Mouse (Mus musculus) spleen, embryonic (tissue): ENCODE results near the gene Astl.

Experiments used
- CTCF ChIA-PET: fragments of 350-600 bp; sonication (Branson Sonifier 250); formaldehyde crosslinking; loops from one replicate; lab custom pipeline; 2022; lab: Charles Lee

The Astl gene

GRCm38 (mm10) chr2:127338416-127338815 lies at the start of gene Astl:
Gene Astl, plus strand, starts transcription at chr2:127338639.
- CTCF ChIA-PET, result interaction anchor here (0.7 to 0.9 kb wide), 2 partner anchors 24 to 749 kb away, joined by 3 read pairs; no protein-coding TSS in a partner anchor

GRCm38 (mm10) chr2:127292250-127292649 lies 46.2 kb upstream of the Astl start:
- CTCF ChIA-PET, result no interaction called here

GRCm38 (mm10) chr2:127297001-127297805 lies 41.2 kb upstream of the Astl start:
- CTCF ChIA-PET, result no interaction called here

GRCm38 (mm10) chr2:127298056-127298455 lies 40.4 kb upstream of the Astl start:
- CTCF ChIA-PET, result no interaction called here

- CTCF ChIA-PET, result no interaction called here
These were observed 37.7 kb upstream of the Astl start for GRCm38 (mm10) chr2:127300701-127301100.

GRCm38 (mm10) chr2:127301883-127302282 lies 36.6 kb upstream of the Astl start:
- CTCF ChIA-PET, result interaction anchor here (0.7 kb wide), 1 partner anchor 18 kb away, joined by 3 read pairs; no protein-coding TSS in a partner anchor

- CTCF ChIA-PET, result interaction anchor here (0.5 kb wide), 1 partner anchor 680 kb away, joined by 9 read pairs; no protein-coding TSS in a partner anchor
These were observed 34.2 kb upstream of the Astl start for GRCm38 (mm10) chr2:127304192-127304591.

- CTCF ChIA-PET, result interaction anchor here (0.5 kb wide), 1 partner anchor 681 kb away, joined by 9 read pairs; no protein-coding TSS in a partner anchor
These were observed 33.7 kb upstream of the Astl start for GRCm38 (mm10) chr2:127304609-127305210.

GRCm38 (mm10) chr2:127306123-127306522 lies 32.3 kb upstream of the Astl start:
- CTCF ChIA-PET, result interaction anchor here (0.7 to 1.4 kb wide), 2 partner anchors 27 to 40 kb away, joined by 4 to 13 read pairs; no protein-coding TSS in a partner anchor

- CTCF ChIA-PET, result interaction anchor here (0.6 to 2.1 kb wide), 4 partner anchors 12 to 39 kb away, joined by 4 to 15 read pairs (median 4); no protein-coding TSS in a partner anchor
These were observed 31.3 kb upstream of the Astl start for GRCm38 (mm10) chr2:127307179-127307578.

- CTCF ChIA-PET, result interaction anchor here (0.7 to 2.1 kb wide), 3 partner anchors 28 to 57 kb away, joined by 3 to 15 read pairs (median 4); no protein-coding TSS in a partner anchor
These were observed 29.8 kb upstream of the Astl start for GRCm38 (mm10) chr2:127308660-127309059.

GRCm38 (mm10) chr2:127310246-127310645 lies 28.2 kb upstream of the Astl start:
- CTCF ChIA-PET, result interaction anchor here (0.9 kb wide), 1 partner anchor 31 kb away, joined by 8 read pairs; no protein-coding TSS in a partner anchor

- CTCF ChIA-PET, result interaction anchor here (0.5 to 0.9 kb wide), 2 partner anchors 30 to 132 kb away, joined by 8 to 10 read pairs; no protein-coding TSS in a partner anchor
These were observed 27.8 kb upstream of the Astl start for GRCm38 (mm10) chr2:127310685-127311084.

GRCm38 (mm10) chr2:127311193-127311592 lies 27.2 kb upstream of the Astl start:
- CTCF ChIA-PET, result interaction anchor here (0.5 to 1.1 kb wide), 5 partner anchors 24 to 132 kb away, joined by 3 to 10 read pairs (median 3); no protein-coding TSS in a partner anchor

- CTCF ChIA-PET, result interaction anchor here (0.9 kb wide), 1 partner anchor 9 kb away, joined by 3 read pairs; no protein-coding TSS in a partner anchor
These were observed 25.6 kb upstream of the Astl start for GRCm38 (mm10) chr2:127312801-127313200.

- CTCF ChIA-PET, result interaction anchor here (0.8 to 1.0 kb wide), 3 partner anchors 21 to 25 kb away, joined by 3 to 4 read pairs (median 3); no protein-coding TSS in a partner anchor
These were observed 24.6 kb upstream of the Astl start for GRCm38 (mm10) chr2:127313878-127314277.

- CTCF ChIA-PET, result interaction anchor here (0.6 to 1.0 kb wide), 5 partner anchors 20 to 1698 kb away, joined by 3 to 5 read pairs (median 3); partner anchors contain the start of gene Dusp2
These were observed 23.8 kb upstream of the Astl start for GRCm38 (mm10) chr2:127314467-127315154.

- CTCF ChIA-PET, result interaction anchor here (0.6 to 1.0 kb wide), 2 partner anchors 22 to 1698 kb away, joined by 3 read pairs; no protein-coding TSS in a partner anchor
These were observed 23.3 kb upstream of the Astl start for GRCm38 (mm10) chr2:127315155-127315470.

GRCm38 (mm10) chr2:127316431-127316830 lies 22.0 kb upstream of the Astl start:
- CTCF ChIA-PET, result no interaction called here

GRCm38 (mm10) chr2:127318136-127318535 lies 20.3 kb upstream of the Astl start:
- CTCF ChIA-PET, result no interaction called here

GRCm38 (mm10) chr2:127319071-127319470 lies 19.4 kb upstream of the Astl start:
- CTCF ChIA-PET, result no interaction called here
